Mouse (Mus musculus) cerebellum, postnatal 4 days (tissue): ENCODE results near the gene Lif.

Experiments used
- DNase-seq, 2 experiments: peaks; one replicate each; pipeline ENCODE4 v3.0.0; 2022; ENCODE audit warnings: low spot score in 2 of 2, mixed read lengths in 1 of 2

Gene Lif

GRCm38 (mm10) chr11:4231435-4231834, 25.9 kb upstream of the Lif start:
- DNase-seq = no peak

DNA sequence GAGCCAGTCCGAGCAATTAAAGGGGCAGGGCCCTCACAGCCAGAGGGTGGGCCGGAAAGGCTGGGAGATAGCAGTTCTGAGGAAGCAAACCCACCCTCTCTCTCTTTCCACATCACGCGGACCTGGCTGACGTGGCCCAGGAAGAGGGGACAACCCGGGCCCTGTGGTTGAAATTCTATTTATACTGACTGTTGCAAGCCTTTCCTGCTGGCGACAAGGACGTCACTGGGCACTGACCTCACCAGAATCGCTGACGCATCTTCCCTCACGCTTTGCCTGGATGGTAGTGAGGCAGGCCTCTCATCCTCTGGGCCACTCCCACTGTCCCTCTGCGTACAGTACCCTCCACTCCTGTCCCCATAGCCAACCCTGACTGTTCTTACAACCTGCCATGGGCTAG, 24.7 kb upstream of the Lif start:
- DNase-seq = no peak

DNA sequence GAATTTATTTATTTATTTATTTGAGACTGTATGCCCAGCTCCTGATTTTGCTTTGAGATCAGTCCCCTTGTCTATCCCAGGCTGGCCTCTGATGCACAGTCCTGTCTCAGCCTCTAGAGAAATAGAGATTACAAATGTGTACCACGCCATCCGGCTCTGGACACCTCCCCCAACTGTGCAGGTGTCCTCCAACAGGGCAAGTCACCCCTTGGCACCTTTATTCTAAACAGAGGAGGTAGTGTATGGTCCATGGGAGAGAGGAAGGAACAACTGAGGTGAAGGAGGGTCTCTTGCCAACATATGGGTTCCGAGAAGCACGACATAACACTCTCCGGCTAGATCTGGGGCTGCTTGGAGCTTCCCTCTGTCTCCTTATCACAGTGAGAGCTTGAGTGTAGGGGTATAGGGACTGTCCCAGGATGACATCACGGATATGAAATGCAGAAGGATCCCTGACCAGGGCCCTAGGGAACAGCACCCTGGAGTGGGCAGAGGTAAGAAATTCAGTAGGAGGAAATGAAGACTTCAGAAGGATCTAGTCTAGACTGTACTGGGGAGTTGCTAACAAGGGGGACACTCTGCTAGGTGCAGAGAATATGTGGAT, 22.2 kb upstream of the Lif start:
- DNase-seq = no peak

DNA sequence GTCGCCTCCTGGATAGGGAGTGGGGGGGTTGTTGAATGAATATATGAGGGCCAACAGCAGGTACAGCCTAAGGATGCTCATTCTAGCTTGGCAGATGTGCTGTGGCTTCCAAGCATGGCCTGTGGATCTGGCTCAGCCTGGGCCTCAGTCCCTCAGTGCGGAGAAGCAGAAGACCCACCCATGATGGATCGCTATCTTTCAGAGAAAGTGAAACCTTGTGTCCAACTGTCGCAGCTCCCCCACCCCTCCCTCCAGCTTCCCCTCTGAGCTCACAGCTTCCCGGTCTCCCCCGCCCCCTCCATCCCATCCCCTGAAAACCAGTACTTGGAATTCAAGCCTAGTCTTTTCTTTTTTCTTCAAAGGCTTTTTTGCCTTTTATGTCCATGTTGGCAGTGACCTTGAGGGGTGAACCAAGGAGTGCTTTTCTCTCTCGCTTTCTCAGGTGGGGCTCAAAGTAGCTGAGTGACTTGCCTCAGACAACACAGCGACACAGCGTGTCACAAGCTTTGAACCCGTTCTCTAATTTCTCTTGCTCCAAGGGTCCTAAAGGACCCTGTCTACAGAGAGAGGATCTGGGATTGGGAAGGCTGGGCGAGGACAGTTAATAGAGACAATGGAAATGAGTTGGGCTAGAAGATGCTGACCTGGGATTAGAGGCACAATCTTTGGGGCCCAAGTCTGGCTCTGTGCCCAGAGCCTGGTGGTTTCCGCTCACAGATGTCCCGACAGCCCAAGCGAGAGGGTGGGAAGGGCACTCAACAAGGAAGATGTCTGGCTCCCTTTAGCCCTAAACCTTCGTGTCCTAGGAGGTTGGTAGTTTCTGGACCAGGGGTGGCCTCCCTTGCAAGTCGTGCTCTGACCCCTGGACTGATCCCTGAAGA, 21.5 kb upstream of the Lif start, which contains the start of gene Osm:
Gene Osm, plus strand, starts transcription at position 756 of the 881 bp plus-strand sequence.
- DNase-seq = no peak

DNA sequence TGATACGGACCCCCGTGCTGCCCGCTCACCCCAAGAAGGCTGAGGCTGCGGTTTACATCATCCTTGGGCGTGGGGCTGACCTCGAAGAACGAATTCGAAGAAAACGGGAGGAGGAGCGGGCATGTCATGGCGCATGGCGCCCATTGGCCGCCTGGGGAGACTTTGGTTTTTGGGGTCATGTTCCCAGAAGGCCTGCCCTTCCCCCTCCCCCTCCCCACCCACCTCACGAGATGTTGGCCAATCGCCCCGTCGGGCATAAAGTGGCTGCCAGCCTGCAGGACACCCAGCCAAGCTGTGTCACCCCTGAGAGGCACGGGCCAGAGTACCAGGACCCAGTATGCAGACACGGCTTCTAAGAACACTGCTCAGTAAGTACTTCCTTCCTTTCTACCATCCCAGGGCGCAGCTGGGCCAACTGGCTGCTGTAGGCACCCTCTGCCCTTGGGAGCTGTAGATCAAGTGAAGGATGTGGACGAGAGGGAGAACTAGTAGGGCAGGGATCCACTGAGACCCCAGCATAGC, 20.8 kb upstream of the Lif start:
- no peak for DNase-seq

DNA sequence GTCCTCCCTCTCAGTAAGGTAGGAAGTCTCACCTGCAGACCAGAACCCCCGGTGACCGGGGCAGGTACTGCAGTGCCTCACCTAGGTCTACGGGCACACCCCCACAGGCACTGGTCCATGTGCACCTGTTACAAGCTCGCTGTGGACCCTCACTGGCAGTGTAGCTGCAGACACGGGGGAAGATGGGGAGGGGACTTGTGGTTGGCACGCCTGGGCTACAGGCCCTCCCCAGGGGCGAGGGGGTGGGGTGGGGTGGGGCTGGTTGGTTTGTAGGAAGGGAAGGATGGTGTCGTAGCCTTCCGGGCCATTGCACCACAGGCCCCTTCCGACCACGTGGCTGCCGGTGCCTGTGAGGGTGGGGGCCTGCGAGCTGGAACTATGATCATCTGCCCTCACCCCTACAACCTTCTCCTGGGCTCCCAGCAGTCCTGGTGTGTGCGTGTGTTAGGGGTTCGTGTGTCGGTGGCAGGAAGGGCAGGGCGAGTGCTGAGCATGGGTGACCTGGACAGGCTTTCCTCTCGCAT, 19.9 kb upstream of the Lif start:
- no peak for DNase-seq

GRCm38 (mm10) chr11:4238167-4238566, 19.2 kb upstream of the Lif start:
- DNase-seq = no peak

DNA sequence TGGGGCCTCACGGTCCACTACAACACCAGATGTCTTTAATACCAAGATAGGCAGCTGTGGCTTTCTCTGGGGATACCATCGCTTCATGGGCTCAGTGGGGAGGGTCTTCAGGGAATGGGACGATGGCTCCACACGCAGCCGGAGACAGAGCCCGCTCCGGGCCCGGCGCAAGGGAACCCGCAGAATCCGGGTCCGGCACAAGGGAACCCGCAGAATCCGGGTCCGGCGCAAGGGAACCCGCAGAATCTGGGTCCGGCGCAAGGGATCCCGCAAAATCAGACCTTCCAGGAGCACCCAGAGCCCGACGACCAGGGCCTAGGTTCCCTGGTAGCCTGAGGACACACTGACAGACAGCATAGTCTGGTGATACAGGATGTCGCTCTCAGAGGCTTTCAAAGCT, 17.7 kb upstream of the Lif start:
- no peak for DNase-seq

GRCm38 (mm10) chr11:4240151-4240550, 17.2 kb upstream of the Lif start:
- no peak for DNase-seq

DNA sequence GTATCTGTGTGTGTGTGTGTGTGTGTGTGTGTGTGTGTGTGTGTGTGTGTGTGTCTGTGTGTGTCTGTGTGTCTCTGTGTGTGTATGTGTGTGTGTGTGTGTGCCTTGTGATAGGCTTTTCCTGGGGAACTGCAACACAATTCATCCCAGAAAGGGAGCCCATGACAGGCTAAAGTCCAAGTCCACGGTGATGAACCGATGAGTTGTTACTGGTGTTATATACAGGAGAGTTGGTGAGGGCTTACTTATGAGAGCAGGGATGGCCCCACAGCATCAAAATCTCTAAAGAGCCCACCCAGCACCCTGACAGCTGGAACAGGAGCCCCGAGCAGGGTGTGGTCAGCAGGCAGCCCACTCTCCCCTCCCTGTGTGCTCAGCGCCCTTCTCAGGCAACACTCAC, 16.2 kb upstream of the Lif start:
- DNase-seq = no peak

DNA sequence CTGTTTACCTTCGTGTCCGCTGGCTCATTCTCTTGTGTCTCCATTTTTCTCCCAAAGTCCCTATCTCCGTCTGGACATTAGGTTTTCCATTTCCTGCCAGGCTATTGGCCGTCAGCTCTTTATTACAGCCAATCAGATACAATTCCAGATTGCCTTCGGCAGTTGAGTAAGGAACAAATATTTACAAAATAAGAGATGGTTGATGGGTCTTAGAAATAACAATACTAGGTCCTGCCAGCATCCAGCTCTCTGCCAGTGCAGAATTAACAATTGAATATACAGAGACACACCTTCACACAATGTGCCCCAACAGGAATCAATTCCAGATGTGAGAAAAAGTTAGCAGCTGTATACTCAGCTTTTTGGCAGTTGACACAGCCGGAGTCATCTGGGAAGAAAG, 11.2 kb upstream of the Lif start:
- no peak for DNase-seq

GRCm38 (mm10) chr11:4246623-4247022, 10.7 kb upstream of the Lif start:
- no peak for DNase-seq

DNA sequence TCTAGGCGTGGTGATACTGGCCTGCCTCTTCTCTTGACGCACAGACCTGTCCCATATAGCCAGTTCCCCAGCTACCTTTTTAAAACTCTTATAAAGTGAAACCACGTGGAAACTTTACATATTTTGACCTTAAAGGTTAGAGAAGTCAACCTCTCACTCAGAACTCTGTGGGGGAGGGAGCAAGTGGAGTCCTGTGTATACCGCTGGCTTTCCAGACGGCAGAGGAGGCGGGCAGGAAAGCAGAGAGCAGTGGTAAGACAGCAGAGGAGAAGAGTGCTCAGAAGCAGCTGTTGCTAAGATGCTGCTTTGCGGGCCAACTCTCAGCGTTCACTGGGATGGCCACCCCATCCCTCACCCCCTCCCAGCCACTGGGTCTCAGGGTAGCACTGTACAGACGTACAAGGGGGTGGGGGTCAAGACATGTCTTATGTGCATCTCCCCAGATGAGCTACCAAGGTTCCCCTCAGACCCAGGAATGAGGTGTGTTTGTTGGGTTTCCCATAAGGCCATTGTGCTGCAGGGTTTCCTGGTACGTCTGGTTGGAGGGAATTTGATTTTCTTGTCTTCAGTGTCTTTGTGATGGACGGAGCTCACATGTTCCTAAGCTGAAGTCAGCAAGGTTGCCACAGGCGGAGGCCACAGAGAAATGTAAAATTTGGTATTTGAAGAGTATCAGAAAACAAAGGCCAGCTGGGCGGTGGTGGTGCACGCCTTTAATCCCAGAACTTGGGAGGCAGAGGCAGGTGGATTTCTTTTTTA, 10.0 kb upstream of the Lif start:
- DNase-seq = no peak

DNA sequence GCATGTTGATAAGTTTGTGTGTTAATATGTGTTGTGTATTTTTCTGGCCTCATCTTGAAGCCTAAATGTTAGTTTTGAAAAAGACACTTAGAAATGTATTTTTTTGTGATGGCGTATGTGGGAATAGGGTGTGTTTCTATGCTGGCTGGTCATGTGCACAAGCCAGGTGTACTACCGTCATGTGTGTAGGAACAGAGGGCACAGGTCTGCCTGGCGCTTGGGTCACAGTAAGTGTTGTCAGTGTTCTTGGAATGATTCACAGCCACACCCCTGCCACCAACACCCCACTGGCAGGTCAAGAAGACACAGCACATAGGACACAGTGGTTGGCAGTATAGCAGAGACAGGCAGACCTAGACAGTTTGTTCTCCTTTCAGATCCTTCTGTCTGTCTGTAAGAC, 8.2 kb upstream of the Lif start:
- DNase-seq = no peak

- no peak for DNase-seq
Observed at GRCm38 (mm10) chr11:4250290-4250689, 7.1 kb upstream of the Lif start.

DNA sequence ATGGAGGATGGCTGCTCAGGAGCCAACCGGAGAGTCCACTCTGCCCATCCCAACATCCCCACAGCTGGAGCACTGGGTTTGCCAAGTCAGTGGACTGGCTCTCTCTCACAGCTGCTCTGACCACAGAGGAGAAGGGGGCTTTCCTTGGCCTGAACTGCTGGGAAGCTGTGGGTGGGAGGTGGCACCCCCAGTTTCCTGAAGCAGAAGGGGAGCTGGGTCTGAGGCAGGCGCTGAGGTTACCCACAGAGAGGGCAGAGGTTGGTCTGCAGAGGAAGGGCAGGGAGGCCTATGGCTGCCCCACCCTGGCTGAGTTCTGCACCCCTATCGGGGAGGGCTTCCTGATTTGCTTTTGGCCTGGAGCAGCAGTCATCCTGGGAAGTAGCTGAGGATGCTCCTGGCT, 6.0 kb upstream of the Lif start:
- no peak for DNase-seq

- DNase-seq = no peak
Observed at GRCm38 (mm10) chr11:4252886-4253285, 4.5 kb upstream of the Lif start.

DNA sequence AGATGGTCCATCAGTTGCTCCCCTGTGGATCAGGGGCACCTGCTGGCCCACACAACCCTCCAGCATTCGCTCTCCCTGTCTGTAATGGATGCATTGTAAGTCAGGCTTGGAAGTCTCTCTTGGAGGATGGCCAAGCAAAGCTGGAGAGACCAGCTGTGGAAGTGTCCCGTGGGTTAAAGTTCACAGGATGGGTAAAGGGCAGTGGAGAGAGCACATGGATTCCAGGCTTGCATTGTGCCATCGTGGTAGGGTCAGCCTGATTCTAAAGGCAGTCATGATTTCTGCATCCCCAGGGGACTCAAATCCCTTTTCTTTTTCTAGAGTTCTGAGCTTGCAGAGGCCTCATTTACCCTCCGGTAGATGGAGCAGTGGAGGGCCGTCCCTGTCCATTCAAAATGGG, 399 bp downstream of the Lif start:
- DNase-seq = no peak

GRCm38 (mm10) chr11:4258657-4259082, 1.3 kb downstream of the Lif start:
- DNase-seq = peak; percentile 89

DNA sequence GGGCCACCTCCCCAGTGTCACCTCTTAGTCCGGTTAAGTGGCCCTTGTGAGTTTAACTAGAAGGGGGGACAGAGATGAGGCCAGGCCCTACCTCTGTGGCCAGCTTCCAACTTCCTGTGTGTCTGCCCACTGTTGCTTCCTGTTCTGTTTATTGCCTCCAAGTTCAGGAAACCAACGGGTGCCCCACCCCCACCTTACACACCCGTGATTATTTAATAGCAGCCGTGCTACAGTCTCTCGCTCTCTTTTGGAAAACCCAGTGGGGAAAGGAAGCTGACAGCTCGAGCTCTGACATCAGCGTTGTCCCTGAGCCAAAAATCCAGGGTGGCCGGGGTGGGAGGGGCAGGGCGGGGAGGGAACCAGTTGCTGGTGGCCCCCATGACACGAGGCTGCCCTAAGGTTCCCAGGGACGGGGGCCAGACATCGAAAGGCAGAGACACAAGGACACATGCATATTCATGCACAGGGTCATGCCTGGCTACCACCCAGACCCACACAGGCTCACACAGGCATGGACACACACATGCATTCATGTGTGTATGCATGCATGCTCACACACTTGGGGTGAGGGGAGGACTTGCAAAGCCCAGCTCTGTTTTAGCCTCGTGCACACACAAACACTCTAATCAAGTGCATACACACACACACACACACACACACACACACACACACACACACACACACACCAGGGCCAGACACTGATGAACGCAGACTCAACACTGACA, 3.3 kb downstream of the Lif start:
- DNase-seq = no peak

DNA sequence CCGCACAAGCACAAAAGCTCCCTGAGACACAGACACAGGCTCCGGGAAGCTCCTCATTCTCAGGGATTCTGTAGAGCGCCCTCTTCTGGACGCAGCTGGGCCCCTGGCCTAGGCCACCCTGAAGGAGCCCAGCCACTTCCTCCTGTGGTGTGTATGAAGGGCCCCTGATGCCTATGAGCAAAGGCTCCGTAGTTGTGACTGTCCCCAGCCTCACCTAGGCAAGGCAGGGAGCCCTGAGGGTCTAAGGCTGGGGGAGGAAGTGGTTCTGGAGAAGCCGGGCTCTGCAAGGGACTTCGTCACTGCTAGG, 3.8 kb downstream of the Lif start:
- peak in 1 of 2 experiments; percentile 63 for DNase-seq

DNA sequence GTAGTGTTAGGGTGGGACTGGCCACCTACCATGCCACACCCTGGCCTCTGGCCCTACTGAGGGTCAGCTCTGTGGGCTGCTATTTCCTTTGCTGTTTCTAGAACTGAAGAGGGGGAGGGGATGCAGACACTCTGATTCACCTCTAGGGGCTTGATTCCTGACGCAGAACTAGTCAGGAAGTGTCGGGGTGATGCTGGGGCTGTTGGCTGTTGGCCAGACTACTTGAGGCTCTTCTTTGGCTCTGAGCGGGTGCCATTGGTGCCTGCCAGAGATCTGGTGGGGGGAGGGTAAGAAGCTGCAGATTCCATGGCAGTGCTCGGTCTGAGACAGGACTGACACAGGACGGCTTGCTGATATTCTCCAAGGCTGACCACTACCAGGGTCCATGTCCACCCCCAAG, 4.6 kb downstream of the Lif start:
- peak in 1 of 2 experiments; percentile 70 for DNase-seq
